Mouse (Mus musculus): Measurements from ENCODE around the gene Shkbp1. TPM values are rescaled to one million over a fixed set of nuclear protein-coding genes. Genes with fewer than 3 reads are reported as not detected.

Gene Shkbp1
- total and polyA plus RNA-seq, 3 experiments: 4.6 to 20.2 (median 7.1) TPM

DNA sequence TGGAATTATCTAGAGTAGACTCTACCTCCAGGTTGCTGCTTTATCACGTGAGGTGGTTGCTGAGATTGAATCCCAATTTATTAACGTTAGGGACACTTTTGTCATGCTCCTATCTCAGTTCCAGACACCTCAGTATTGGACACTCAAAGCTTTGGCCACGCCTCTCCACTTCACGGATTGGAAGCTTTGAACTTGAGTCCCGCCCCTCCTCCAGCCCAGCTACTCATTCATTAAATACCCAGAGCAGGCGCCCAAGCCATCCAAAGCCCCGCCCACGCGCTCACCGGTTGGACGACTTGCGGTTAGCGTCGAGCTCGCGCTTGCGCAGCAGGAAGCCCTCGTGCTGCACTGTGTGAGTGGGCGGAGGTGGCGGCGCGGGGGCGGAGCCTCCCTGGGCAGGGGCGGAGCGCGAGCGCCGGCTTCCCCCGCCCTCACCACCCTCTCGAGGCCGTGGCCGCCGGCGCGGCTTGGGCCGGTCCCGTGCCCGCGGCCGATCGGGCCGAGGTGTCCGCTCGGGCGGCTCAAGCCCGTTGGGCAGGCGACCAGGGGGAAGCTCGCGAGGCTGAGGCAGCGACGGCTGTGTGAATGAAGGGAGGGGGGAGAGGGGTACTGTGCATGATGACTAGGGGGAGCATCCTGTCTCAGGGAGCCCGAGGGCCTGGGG, 5.6 kb upstream of the Shkbp1 start:
- H3K4me3 ChIP-seq: peak overlapping the region; percentile 29
- H3K79me2 ChIP-seq (replicated peaks; ENCODE audit: control insufficient read depth, insufficient read depth, low read length): no peaks in the 10 kb centered on the region
- no peak overlapping the region for H3K27ac ChIP-seq
- H3K4me1 ChIP-seq (ENCODE audit: control insufficient read depth, insufficient read depth, low read length): peaks cover 3% of the 10 kb centered on the region; the same call in 1 of the 2 replicates
- DNase-seq: peak; percentile 97 to 99
- H3K27me3 ChIP-seq (ENCODE audit: control insufficient read depth, insufficient read depth, low read length): peaks cover 14% of the 10 kb centered on the region
- peak overlapping the region; percentile 88 for H3K9ac ChIP-seq (ENCODE audit: low read depth, low read length)
- 1% methylated on average over 52 of the region's 52 CpGs for WGBS
- H3K36me3 ChIP-seq (ENCODE audit: control insufficient read depth, insufficient read depth, low read length): no peaks in the 10 kb centered on the region
- TF ChIP-seq EP300 (IDR thresholded peaks at IDR 0.05; ENCODE audit: insufficient read depth, low read depth, low read length) (no peak), POLR2A (IDR thresholded peaks at IDR 0.05; ENCODE audit: insufficient read depth, low read depth, low read length) (no peak), CTCF (IDR thresholded peaks at IDR 0.05) (no peak)
- intact Hi-C loops (cut with DNase I): loop anchor here (2.0 kb wide), 1 partner anchor 25 kb away; the partner anchor contains the start of gene Ltbp4

DNA sequence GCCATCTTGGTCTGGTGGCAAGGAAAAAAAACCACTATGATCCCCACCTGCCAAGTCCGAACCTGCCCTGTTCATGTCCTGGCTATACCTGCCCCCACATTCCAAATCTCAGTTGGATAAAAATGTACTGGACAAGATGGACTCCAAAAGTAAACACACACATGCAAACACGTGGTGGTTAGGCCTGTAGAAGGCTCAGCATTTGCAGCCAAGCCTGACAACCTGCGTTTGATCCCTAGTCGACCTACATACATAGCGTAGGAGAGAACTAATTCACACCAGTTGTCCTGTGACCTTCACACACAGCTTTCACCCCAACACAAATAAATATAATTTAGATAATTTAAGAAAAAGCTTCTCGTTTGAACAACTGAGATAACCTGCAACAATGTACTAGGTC, 4.9 kb upstream of the Shkbp1 start:
- H3K9ac ChIP-seq (ENCODE audit: low read depth, low read length): no peak overlapping the region
- peaks cover 3% of the 10 kb centered on the region; the same call in 1 of the 2 replicates for H3K4me1 ChIP-seq (ENCODE audit: control insufficient read depth, insufficient read depth, low read length)
- H3K27me3 ChIP-seq (ENCODE audit: control insufficient read depth, insufficient read depth, low read length): peaks cover 12% of the 10 kb centered on the region
- H3K79me2 ChIP-seq (replicated peaks; ENCODE audit: control insufficient read depth, insufficient read depth, low read length): no peaks in the 10 kb centered on the region
- intact Hi-C loops (cut with DNase I): loop anchor here (2.0 kb wide), 1 partner anchor 24 kb away; the partner anchor contains the start of gene Ltbp4
- no peak overlapping the region for H3K27ac ChIP-seq
- WGBS: 47% methylated on average over 6 of the region's 6 CpGs
- H3K36me3 ChIP-seq (ENCODE audit: control insufficient read depth, insufficient read depth, low read length): no peaks in the 10 kb centered on the region
- no peak for DNase-seq
- TF ChIP-seq CTCF (IDR thresholded peaks at IDR 0.05) (no peak), EP300 (IDR thresholded peaks at IDR 0.05; ENCODE audit: insufficient read depth, low read depth, low read length) (no peak), POLR2A (IDR thresholded peaks at IDR 0.05; ENCODE audit: insufficient read depth, low read depth, low read length) (no peak)
- no peak overlapping the region; the same call in 1 of the 2 replicates for H3K4me3 ChIP-seq

DNA sequence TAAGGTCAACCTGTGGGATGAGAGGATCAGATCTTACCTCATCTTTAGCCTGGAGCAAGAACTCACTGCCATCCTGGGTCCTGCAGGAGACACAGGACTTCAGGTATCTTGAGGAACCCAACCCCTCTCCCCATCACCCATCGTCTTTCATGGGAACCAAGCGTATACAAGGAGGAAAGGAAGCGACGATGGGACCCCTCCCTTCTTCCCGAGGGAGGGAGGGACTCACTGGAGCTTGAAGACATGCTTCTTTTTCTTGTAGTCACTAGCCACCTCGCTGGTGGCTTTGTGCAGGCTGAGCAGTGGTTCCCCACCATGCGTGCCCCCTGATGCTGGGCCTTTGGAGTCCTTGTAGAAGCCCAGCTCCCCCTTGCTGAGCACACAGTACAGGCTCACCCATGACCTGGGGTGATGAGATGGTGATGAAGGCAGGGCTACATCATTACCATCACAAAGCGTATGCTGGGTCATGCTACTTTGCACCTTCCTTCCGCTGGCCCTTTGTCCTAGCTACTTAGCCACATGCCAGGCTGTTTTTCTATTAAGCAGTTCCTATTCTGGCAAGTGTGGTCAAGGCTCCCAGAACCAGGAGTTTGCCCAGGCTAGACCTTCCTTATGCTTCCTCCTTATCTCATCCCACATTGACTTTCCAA, 4.0 kb upstream of the Shkbp1 start:
- Histone ChIP-seq H3K27ac (no peak overlapping the region), H3K9ac (ENCODE audit: low read depth, low read length) (no peak overlapping the region), H3K27me3 (ENCODE audit: control insufficient read depth, insufficient read depth, low read length) (peaks cover 10% of the 10 kb centered on the region), H3K36me3 (ENCODE audit: control insufficient read depth, insufficient read depth, low read length) (no peaks in the 10 kb centered on the region), H3K79me2 (replicated peaks; ENCODE audit: control insufficient read depth, insufficient read depth, low read length) (no peaks in the 10 kb centered on the region), H3K4me1 (ENCODE audit: control insufficient read depth, insufficient read depth, low read length) (peaks cover 5% of the 10 kb centered on the region), H3K4me3 (no peak overlapping the region)
- DNase-seq: no peak
- intact Hi-C loops (cut with DNase I): loop anchor here (2.0 to 10.0 kb wide), 3 partner anchors 23 to 315 kb away; partner anchors contain the start of genes Blvrb, Ltbp4, Map3k10 and Sptbn4
- WGBS: 83% methylated on average over 9 of the region's 9 CpGs
- TF ChIP-seq EP300 (IDR thresholded peaks at IDR 0.05; ENCODE audit: insufficient read depth, low read depth, low read length) (no peak), CTCF (IDR thresholded peaks at IDR 0.05) (no peak), POLR2A (IDR thresholded peaks at IDR 0.05; ENCODE audit: insufficient read depth, low read depth, low read length) (no peak)

DNA sequence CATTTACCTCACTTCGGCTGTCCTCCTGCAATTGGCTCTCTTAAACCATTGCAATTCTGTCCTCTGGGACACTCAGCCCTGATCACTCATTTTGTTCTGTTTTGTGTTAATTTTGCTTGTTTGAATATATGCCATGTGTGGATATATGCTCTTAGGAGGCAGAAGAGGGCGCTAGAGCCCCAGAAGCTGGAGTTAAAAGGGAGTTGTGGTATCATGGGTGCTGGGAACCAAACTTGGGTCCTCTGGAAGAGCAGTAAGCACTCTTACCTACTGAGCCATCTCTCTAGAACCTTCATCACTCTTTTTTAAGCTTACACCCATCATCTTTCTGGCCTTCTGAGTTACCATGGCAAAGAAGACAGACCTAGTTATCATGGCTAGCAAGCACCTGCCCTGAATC, 3.3 kb upstream of the Shkbp1 start:
- Histone ChIP-seq H3K4me1 (ENCODE audit: control insufficient read depth, insufficient read depth, low read length) (peaks cover 5% of the 10 kb centered on the region), H3K79me2 (replicated peaks; ENCODE audit: control insufficient read depth, insufficient read depth, low read length) (no peaks in the 10 kb centered on the region), H3K36me3 (ENCODE audit: control insufficient read depth, insufficient read depth, low read length) (no peaks in the 10 kb centered on the region), H3K27ac (no peak overlapping the region), H3K27me3 (ENCODE audit: control insufficient read depth, insufficient read depth, low read length) (peaks cover 4% of the 10 kb centered on the region), H3K9ac (ENCODE audit: low read depth, low read length) (no peak overlapping the region), H3K4me3 (no peak overlapping the region)
- TF ChIP-seq POLR2A (IDR thresholded peaks at IDR 0.05; ENCODE audit: insufficient read depth, low read depth, low read length) (no peak), EP300 (IDR thresholded peaks at IDR 0.05; ENCODE audit: insufficient read depth, low read depth, low read length) (no peak), CTCF (IDR thresholded peaks at IDR 0.05) (no peak)
- 61% methylated on average over 2 of the region's 2 CpGs for WGBS
- no peak for DNase-seq
- intact Hi-C loops (cut with DNase I): loop anchor here (5.0 to 10.0 kb wide), 2 partner anchors 88 to 316 kb away; partner anchors contain the start of genes Blvrb, Map3k10 and Sptbn4

DNA sequence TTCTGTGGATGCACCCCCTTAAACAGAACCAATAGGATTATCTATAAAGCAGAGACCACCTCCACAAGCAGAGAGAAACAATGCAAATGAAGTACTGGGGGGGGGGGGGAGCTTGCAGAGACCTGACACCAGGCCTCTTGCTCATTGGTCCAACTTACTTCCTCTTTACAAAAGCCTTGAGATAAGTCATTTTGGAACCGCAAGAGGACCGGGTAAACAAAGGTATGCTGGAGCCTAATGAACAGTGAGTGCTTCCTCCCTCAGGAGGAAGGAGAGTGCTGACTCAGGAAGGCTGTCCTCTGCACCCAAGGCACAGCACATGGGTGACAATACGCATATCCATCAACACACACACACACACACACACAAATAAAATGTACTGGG, 1.8 kb upstream of the Shkbp1 start:
- Histone ChIP-seq H3K27ac (no peak overlapping the region; the same call in 1 of the 2 replicates), H3K79me2 (replicated peaks; ENCODE audit: control insufficient read depth, insufficient read depth, low read length) (no peaks in the 10 kb centered on the region), H3K27me3 (ENCODE audit: control insufficient read depth, insufficient read depth, low read length) (no peaks in the 10 kb centered on the region), H3K9ac (ENCODE audit: low read depth, low read length) (no peak overlapping the region), H3K36me3 (ENCODE audit: control insufficient read depth, insufficient read depth, low read length) (no peaks in the 10 kb centered on the region), H3K4me1 (ENCODE audit: control insufficient read depth, insufficient read depth, low read length) (peaks cover 5% of the 10 kb centered on the region), H3K4me3 (no peak overlapping the region)
- intact Hi-C loops (cut with DNase I): loop anchor here (5.0 to 10.0 kb wide), 2 partner anchors 90 to 317 kb away; partner anchors contain the start of genes Blvrb, Map3k10 and Sptbn4
- WGBS: 28% methylated on average over 3 of the region's 3 CpGs
- no peak for TF ChIP-seq POLR2A (IDR thresholded peaks at IDR 0.05; ENCODE audit: insufficient read depth, low read depth, low read length)
- no peak for TF ChIP-seq EP300 (IDR thresholded peaks at IDR 0.05; ENCODE audit: insufficient read depth, low read depth, low read length)
- TF ChIP-seq CTCF (IDR thresholded peaks at IDR 0.05): no peak
- no peak for DNase-seq

All from heart, adult 2 months (tissue).